Mouse (Mus musculus) ES-E14 (cell line): ENCODE data around the gene Borcs8. TPM values are rescaled to one million over a fixed set of nuclear protein-coding genes. Genes with fewer than 3 reads are reported as not detected.

Experiments
- DNase-seq: peaks from one replicate; pipeline ENCODE4 v3.0.0-alpha.2; 2013; ENCODE audit warnings: low read depth, low spot score
- H3K27ac ChIP-seq: 2 replicates; pipeline ENCODE4 v1.5.1; 2012; ENCODE audit warnings: low read depth, mild to moderate bottlenecking, low read length, moderate library complexity, mixed read lengths; ENCODE audit not compliant: poor library complexity, insufficient read depth, severe bottlenecking
- H3K36me3 ChIP-seq: 2 replicates; pipeline ENCODE4 v1.6.1; 2012; ENCODE audit warnings: mild to moderate bottlenecking, low read length, moderate library complexity, mixed read lengths; ENCODE audit not compliant: control insufficient read depth, poor library complexity, insufficient read depth, severe bottlenecking
- H3K4me1 ChIP-seq, 2 experiments: fragments of 150-350 bp in 1 of 2; sonication (generic) in 1 of 2; 2 replicates each; pipeline ENCODE4 v1.6.1; 2012; ENCODE audit warnings: low read length in 2 of 2, mild to moderate bottlenecking in 1 of 2, mixed read lengths in 1 of 2; ENCODE audit not compliant: control insufficient read depth in 2 of 2, insufficient read depth in 2 of 2, poor library complexity in 1 of 2
- H3K4me3 ChIP-seq, 2 experiments: fragments of 150-350 bp in 1 of 2; sonication (generic) in 1 of 2; 2 replicates each; pipeline ENCODE4 v1.5.1; 2012; ENCODE audit warnings: low read length in 2 of 2, low read depth in 1 of 2, mild to moderate bottlenecking in 1 of 2, mixed read lengths in 1 of 2; ENCODE audit not compliant: insufficient read depth in 1 of 2, poor library complexity in 1 of 2, severe bottlenecking in 1 of 2
- H3K9ac ChIP-seq: 2 replicates; pipeline ENCODE4 v1.6.1; 2012; ENCODE audit warnings: low read depth, mild to moderate bottlenecking, low read length, mixed read lengths; ENCODE audit not compliant: poor library complexity, insufficient read depth, severe bottlenecking
- H3K9me3 ChIP-seq: fragments of 150-350 bp; sonication (generic); 2 replicates; pipeline ENCODE4 v1.6.1; 2012; ENCODE audit warnings: low read depth, mild to moderate bottlenecking, low read length; ENCODE audit not compliant: control insufficient read depth, insufficient read depth
- CHD2 ChIP-seq: IDR thresholded peaks from 2 replicates; pipeline ENCODE4 v1.6.1; 2014; ENCODE audit warnings: mild to moderate bottlenecking, low read depth, low read length, inconsistent platforms
- HCFC1 ChIP-seq: IDR thresholded peaks from 2 replicates; pipeline ENCODE4 v1.6.1; 2012; ENCODE audit warnings: low read length, inconsistent platforms, borderline replicate concordance; ENCODE audit not compliant: insufficient read depth
- MAFK ChIP-seq: IDR thresholded peaks from 2 replicates; pipeline ENCODE4 v1.6.1; 2014; ENCODE audit warnings: mild to moderate bottlenecking, low read depth, low read length, inconsistent platforms; ENCODE audit not compliant: insufficient read depth
- ZC3H11A ChIP-seq: IDR thresholded peaks from 2 replicates; pipeline ENCODE4 v1.6.1; 2012; ENCODE audit warnings: low read depth, mild to moderate bottlenecking, inconsistent platforms, low read length, borderline replicate concordance
- ZNF384 ChIP-seq: IDR thresholded peaks from 2 replicates; pipeline ENCODE4 v1.6.1; 2012; ENCODE audit warnings: low read depth, low read length, inconsistent platforms
- in situ Hi-C, 2 experiments: fragments of 600-800 bp; cut with MboI; formaldehyde crosslinking; loops; one replicate each; pipeline ENCODE4 v1.15.1; 2025; ENCODE audit warnings: low sequenced_read_pairs in 2 of 2, inconsistent platforms in 1 of 2; ENCODE audit not compliant: unreplicated experiment in 2 of 2
- total RNA-seq: library from RNA; depleted of rRNA; stranded (reverse); fragments of 300-350 nt; gene quantifications from 2 replicates; pipeline ENCODE4 v1.2.3, GENCODE M21; 2012

The Borcs8 gene
- total RNA-seq, 1 experiment, result 30.0 TPM

GRCm38 (mm10) chr8:70128435-70128834 is 10.9 kb upstream of the Borcs8 start:
- in situ Hi-C loops, result no loop called here
- TF ChIP-seq MAFK (no peak), ZC3H11A (no peak), HCFC1 (no peak), CHD2 (no peak), ZNF384 (no peak)
- DNase-seq, result no peak
- Histone ChIP-seq H3K9me3 (no peaks in the 10 kb centered on the region), H3K9ac (no peak overlapping the region), H3K4me1 (peaks cover 2 to 8% of the 10 kb centered on the region in 2 experiments; a peak in 2 of 4 replicates), H3K36me3 (peaks cover 6% of the 10 kb centered on the region), H3K27ac (no peak overlapping the region), H3K4me3 (no peak overlapping the region)

DNA sequence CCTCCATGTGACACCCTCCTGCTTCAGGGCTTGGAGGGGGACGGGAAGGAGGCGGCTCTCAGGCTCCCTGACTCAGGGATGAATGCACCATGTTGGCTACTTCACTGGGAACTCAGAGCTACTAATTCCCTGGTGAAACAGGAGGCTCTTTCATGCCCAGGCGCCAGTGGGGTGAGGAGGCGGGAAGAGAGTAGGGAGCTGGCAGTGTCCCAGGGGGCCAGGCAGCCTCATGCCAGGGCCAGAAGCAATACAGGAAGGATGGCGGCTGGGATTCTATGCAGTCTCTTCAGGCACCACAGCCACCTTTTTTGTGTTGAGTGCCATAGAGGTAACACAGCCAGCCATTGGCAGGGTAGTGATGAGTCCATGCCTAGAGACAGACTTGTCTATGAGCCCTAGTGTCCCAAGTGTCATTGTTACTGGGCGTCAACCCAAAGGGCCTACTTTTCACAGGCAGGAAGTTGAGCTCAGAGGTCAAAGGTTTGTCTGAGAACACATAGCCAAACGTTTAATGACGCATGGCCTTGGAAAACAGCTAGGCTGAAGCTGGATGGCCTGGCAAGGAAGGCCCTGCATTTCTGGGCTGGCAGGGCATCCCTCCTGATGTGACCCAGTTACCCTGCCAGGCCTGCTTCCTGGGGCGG is 9.9 kb upstream of the Borcs8 start:
- Histone ChIP-seq H3K9me3 (no peaks in the 10 kb centered on the region), H3K4me3 (peak overlapping the region; percentile 13 to 44), H3K9ac (peak overlapping the region; percentile 71), H3K27ac (peak overlapping the region; percentile 48; the same call in 1 of the 2 replicates), H3K4me1 (peaks cover 2 to 8% of the 10 kb centered on the region in 2 experiments; a peak in 2 of 4 replicates), H3K36me3 (peaks cover 16% of the 10 kb centered on the region)
- in situ Hi-C loops, result no loop called here
- DNase-seq, result no peak
- TF ChIP-seq ZNF384, result no peak
- no peak for TF ChIP-seq HCFC1
- TF ChIP-seq CHD2, result no peak

DNA sequence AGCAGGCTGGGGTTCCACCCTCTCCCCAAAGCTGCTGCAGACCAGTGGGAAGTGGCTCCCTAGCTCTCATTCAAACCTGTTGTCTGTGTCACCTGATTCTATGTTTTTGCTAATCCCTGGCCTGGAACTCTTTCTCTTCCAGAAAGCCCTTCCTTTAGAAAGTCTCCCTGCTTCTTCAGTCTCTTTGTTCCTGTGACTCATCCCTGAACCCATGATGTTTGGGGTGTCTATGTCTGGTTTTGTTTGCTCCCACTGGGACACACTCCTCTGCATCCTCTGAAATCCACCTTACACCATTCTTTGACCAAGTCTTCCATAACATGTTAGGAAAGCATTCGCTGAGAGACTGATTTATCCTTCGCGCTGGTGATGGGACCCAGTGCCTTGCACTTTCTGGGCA is 9.2 kb upstream of the Borcs8 start:
- Histone ChIP-seq H3K4me1 (peaks cover 2 to 8% of the 10 kb centered on the region in 2 experiments; a peak in 2 of 4 replicates), H3K36me3 (peaks cover 23% of the 10 kb centered on the region), H3K9me3 (no peaks in the 10 kb centered on the region), H3K27ac (0 out of 2 replicates have a peak overlapping the region, but pooled peaks have one; percentile 48), H3K9ac (peak overlapping the region; percentile 71; the same call in 1 of the 2 replicates), H3K4me3 (peak overlapping the region in 1 of 2 experiments; percentile 44; a peak in 2 of 4 replicates)
- TF ChIP-seq HCFC1, result 0 out of 2 replicates have a peak, but pooled peaks have one; percentile 26
- no peak for TF ChIP-seq MAFK
- DNase-seq, result no peak
- in situ Hi-C loops, result no loop called here

GRCm38 (mm10) chr8:70131166-70131883 is 8.0 kb upstream of the Borcs8 start, which contains the start of gene Nr2c2ap:
TSS of gene Nr2c2ap (plus strand) at chr8:70131333.
- Histone ChIP-seq H3K36me3 (peaks cover 24% of the 10 kb centered on the region), H3K9ac (peak within 1 kb of the TSS; percentile 90), H3K9me3 (no peaks in the 10 kb centered on the region), H3K4me3 (peak within 1 kb of the TSS; percentile 79 to 80), H3K27ac (peak within 1 kb of the TSS; percentile 84), H3K4me1 (peaks cover 2 to 8% of the 10 kb centered on the region in 2 experiments; a peak in 2 of 4 replicates)
- DNase-seq, result peak; percentile 86
- in situ Hi-C loops, result no loop called here
- TF ChIP-seq HCFC1 (peak; percentile 41; the same call in 1 of the 2 replicates), ZC3H11A (no peak), CHD2 (no peak)
